Mouse (Mus musculus): ENCODE data around the gene Pla2g1b. TPM values are rescaled to one million over a fixed set of nuclear protein-coding genes. Genes with fewer than 3 reads are reported as not detected.
A peak's percentile ranks its signal among the peaks of the same experiment; 100 is the strongest.

The Pla2g1b gene
- polyA plus RNA-seq, 1 experiment from 2014 or later = 1.3 TPM

DNA sequence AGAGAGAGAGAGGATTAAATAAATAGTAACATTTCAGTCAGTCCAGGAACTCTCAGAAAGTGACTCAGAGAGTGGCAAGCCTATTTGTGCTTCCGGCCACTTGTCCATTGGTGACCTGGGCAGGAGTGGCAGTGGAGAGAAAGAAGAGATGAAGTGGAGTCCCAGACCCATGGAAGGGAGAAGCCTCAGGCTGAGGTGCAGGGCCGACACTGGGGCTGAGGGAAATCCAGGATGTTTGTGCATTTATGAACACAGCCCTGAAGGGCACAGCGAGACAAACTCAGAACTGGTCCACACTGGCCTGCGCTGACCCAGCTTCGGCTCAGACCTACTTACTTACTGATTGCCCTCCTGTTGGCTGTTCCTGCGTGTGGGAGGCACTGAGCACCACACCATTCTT is 3.7 kb downstream of the Pla2g1b start:
- H3K4me1 ChIP-seq (ENCODE audit: control insufficient read depth, insufficient read depth, low read length) = peaks cover 3% of the 10 kb centered on the region; the same call in 1 of the 2 replicates
- no peak overlapping the region for H3K4me3 ChIP-seq (ENCODE audit: low read length)
- H3K9me3 ChIP-seq (ENCODE audit: control insufficient read depth, low read length) = no peaks in the 10 kb centered on the region
- ATAC-seq = no peak
- no peak overlapping the region for H3K27ac ChIP-seq (ENCODE audit: low read length)
- no peaks in the 10 kb centered on the region for H3K36me3 ChIP-seq (ENCODE audit: control insufficient read depth, insufficient read depth, low read length)
- no peak overlapping the region for H3K9ac ChIP-seq (ENCODE audit: low read depth, low read length)
- H3K4me2 ChIP-seq (ENCODE audit: low read depth, low read length) = no peak overlapping the region
- no peaks in the 10 kb centered on the region for H3K27me3 ChIP-seq (replicated peaks; ENCODE audit: control insufficient read depth, insufficient read depth, low read length)
- WGBS = 68% methylated on average over 6 of the region's 6 CpGs

DNA sequence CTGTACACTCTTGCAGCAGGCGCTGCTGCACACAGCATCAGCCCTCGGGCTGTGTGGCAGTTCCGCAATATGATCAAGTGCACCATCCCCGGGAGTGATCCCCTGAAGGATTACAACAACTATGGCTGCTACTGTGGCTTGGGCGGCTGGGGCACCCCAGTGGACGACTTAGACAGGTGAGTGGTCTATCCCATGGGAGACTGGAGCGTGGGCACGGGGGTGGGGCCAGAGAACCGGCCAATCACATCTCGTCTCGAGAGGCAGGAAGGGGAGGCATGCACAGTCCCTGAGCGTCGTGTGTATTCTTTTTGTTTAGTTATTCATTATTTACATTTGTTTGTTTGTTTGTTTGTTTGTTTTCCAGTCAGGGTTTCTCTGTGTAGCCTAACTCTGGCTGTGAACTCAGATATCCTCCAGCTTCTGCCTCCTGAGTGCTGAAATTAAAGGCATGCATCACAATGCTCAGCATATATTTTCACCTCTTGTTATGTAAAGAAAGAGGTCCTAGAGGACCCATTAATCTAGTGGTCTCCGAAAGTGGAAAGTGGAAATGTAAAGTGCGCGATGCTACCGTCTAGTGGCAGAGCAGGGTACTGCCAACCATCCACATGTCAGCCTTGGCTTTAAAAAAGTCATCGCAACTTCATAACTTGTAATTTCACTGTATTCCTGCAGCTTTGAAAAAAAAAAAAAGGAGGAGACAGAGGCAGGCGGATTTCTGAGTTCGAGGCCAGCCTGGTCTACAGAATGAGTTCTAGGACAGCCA is 4.9 kb downstream of the Pla2g1b start:
- peaks cover 3% of the 10 kb centered on the region; the same call in 1 of the 2 replicates for H3K4me1 ChIP-seq (ENCODE audit: control insufficient read depth, insufficient read depth, low read length)
- H3K9me3 ChIP-seq (ENCODE audit: control insufficient read depth, low read length) = no peaks in the 10 kb centered on the region
- no peak overlapping the region for H3K9ac ChIP-seq (ENCODE audit: low read depth, low read length)
- WGBS = 39% methylated on average over 20 of the region's 20 CpGs
- no peak overlapping the region for H3K4me2 ChIP-seq (ENCODE audit: low read depth, low read length)
- ATAC-seq = no peak
- no peaks in the 10 kb centered on the region for H3K36me3 ChIP-seq (ENCODE audit: control insufficient read depth, insufficient read depth, low read length)
- H3K27ac ChIP-seq (ENCODE audit: low read length) = no peak overlapping the region
- no peak overlapping the region for H3K4me3 ChIP-seq (ENCODE audit: low read length)
- H3K27me3 ChIP-seq (replicated peaks; ENCODE audit: control insufficient read depth, insufficient read depth, low read length) = no peaks in the 10 kb centered on the region

DNA sequence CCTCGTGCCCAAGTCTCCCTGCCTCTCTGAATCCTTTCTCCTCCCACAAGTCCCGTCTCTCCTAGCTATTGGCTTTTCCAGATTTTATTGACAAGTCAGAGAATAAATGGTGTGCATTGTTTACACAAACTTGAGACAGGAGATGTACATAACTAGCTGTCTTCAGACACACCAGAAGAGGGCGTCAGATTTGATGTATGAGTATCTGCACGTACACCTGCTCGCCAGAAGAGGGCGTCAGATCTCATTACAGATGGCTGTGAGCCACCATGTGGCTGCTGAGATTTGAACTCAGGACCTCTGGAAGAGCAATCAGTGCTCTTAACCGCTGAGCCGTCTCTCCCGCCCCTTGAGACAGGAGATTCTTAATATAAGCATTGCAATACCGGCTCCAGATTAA is 7.1 kb downstream of the Pla2g1b start:
- H3K9ac ChIP-seq (ENCODE audit: low read depth, low read length) = no peak overlapping the region
- no peak overlapping the region for H3K4me3 ChIP-seq (ENCODE audit: low read length)
- WGBS = 74% methylated on average over 10 of the region's 10 CpGs
- no peak overlapping the region for H3K4me2 ChIP-seq (ENCODE audit: low read depth, low read length)
- H3K27ac ChIP-seq (ENCODE audit: low read length) = no peak overlapping the region
- peaks cover 4% of the 10 kb centered on the region; the same call in 1 of the 2 replicates for H3K4me1 ChIP-seq (ENCODE audit: control insufficient read depth, insufficient read depth, low read length)
- no peaks in the 10 kb centered on the region for H3K9me3 ChIP-seq (ENCODE audit: control insufficient read depth, low read length)
- H3K27me3 ChIP-seq (replicated peaks; ENCODE audit: control insufficient read depth, insufficient read depth, low read length) = no peaks in the 10 kb centered on the region
- ATAC-seq = no peak
- no peaks in the 10 kb centered on the region for H3K36me3 ChIP-seq (ENCODE audit: control insufficient read depth, insufficient read depth, low read length)

GRCm38 (mm10) chr5:115474174-115474828 is 8.2 kb downstream of the Pla2g1b start:
- Histone ChIP-seq H3K27ac (ENCODE audit: low read length) (no peak overlapping the region), H3K4me1 (ENCODE audit: control insufficient read depth, insufficient read depth, low read length) (peaks cover 4% of the 10 kb centered on the region; the same call in 1 of the 2 replicates), H3K9ac (ENCODE audit: low read depth, low read length) (no peak overlapping the region), H3K36me3 (ENCODE audit: control insufficient read depth, insufficient read depth, low read length) (no peaks in the 10 kb centered on the region), H3K9me3 (ENCODE audit: control insufficient read depth, low read length) (no peaks in the 10 kb centered on the region), H3K27me3 (replicated peaks; ENCODE audit: control insufficient read depth, insufficient read depth, low read length) (no peaks in the 10 kb centered on the region), H3K4me3 (ENCODE audit: low read length) (no peak overlapping the region), H3K4me2 (ENCODE audit: low read depth, low read length) (no peak overlapping the region)
- 68% methylated on average over 22 of the region's 22 CpGs for WGBS
- no peak for ATAC-seq

DNA sequence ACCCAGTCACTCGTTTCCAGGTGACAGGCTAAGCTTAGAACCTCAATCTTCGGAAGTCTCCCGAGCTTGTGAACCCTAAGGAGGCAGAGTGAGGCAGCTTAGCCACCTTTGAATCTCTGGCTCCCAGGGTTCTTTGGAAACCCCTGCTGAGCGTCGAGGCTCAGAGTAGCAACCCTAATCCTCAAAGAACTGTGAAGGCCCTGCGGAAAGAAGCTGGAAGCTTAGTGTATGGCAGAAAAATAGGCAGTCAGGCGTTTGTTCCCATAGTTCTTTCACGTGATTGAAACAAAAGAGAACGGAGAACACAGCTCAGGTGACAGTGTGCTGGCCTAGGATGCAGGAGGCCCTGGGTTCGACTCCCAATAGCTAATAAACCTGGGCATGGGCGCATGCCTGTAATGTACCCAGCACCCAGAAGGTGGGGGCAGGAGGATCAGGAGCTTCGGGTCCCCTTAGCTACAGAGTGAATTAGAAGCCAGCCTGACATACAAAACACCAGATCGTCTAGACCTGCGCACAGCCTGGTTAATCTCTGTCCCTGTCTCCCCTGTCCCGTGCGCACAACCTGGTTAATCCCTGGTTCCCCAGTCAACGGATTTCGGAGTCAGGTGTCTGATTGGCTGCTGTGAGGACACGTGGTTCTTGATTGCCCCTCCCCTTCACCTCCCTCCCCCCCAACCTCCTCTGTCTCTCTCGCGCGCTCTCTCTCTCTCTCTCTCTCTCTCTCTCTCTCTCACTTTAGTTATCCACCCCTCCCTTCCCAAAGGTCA is 9.5 kb downstream of the Pla2g1b start:
- 18% methylated on average over 22 of the region's 22 CpGs for WGBS
- Histone ChIP-seq H3K4me2 (ENCODE audit: low read depth, low read length) (peak overlapping the region; percentile 49), H3K9ac (ENCODE audit: low read depth, low read length) (peak overlapping the region; percentile 57), H3K27me3 (replicated peaks; ENCODE audit: control insufficient read depth, insufficient read depth, low read length) (no peaks in the 10 kb centered on the region), H3K4me3 (ENCODE audit: low read length) (peak overlapping the region; percentile 34), H3K27ac (ENCODE audit: low read length) (no peak overlapping the region), H3K36me3 (ENCODE audit: control insufficient read depth, insufficient read depth, low read length) (no peaks in the 10 kb centered on the region), H3K9me3 (ENCODE audit: control insufficient read depth, low read length) (no peaks in the 10 kb centered on the region), H3K4me1 (ENCODE audit: control insufficient read depth, insufficient read depth, low read length) (peaks cover 4% of the 10 kb centered on the region; the same call in 1 of the 2 replicates)
- peak; percentile 78 for ATAC-seq

- Histone ChIP-seq H3K4me2 (ENCODE audit: low read depth, low read length) (peak overlapping the region; percentile 49), H3K27me3 (replicated peaks; ENCODE audit: control insufficient read depth, insufficient read depth, low read length) (no peaks in the 10 kb centered on the region), H3K36me3 (ENCODE audit: control insufficient read depth, insufficient read depth, low read length) (no peaks in the 10 kb centered on the region), H3K9ac (ENCODE audit: low read depth, low read length) (peak overlapping the region; percentile 57), H3K27ac (ENCODE audit: low read length) (no peak overlapping the region), H3K4me1 (ENCODE audit: control insufficient read depth, insufficient read depth, low read length) (peaks cover 4% of the 10 kb centered on the region; the same call in 1 of the 2 replicates), H3K9me3 (ENCODE audit: control insufficient read depth, low read length) (no peaks in the 10 kb centered on the region), H3K4me3 (ENCODE audit: low read length) (peak overlapping the region; percentile 34)
- 38% methylated on average over 12 of the region's 12 CpGs for WGBS
- peak; percentile 55 for ATAC-seq
These were observed 10.2 kb downstream of the Pla2g1b start for GRCm38 (mm10) chr5:115476107-115476727.

GRCm38 (mm10) chr5:115479561-115479960 is 13.5 kb downstream of the Pla2g1b start:
- H3K9me3 ChIP-seq (ENCODE audit: control insufficient read depth, low read length) = no peaks in the 10 kb centered on the region
- peaks cover 8% of the 10 kb centered on the region for H3K4me1 ChIP-seq (ENCODE audit: control insufficient read depth, insufficient read depth, low read length)
- no peak for ATAC-seq
- 60% methylated on average over 15 of the region's 15 CpGs for WGBS
- no peak overlapping the region for H3K9ac ChIP-seq (ENCODE audit: low read depth, low read length)
- no peak overlapping the region for H3K27ac ChIP-seq (ENCODE audit: low read length)
- no peaks in the 10 kb centered on the region for H3K36me3 ChIP-seq (ENCODE audit: control insufficient read depth, insufficient read depth, low read length)
- H3K4me3 ChIP-seq (ENCODE audit: low read length) = no peak overlapping the region
- no peak overlapping the region for H3K4me2 ChIP-seq (ENCODE audit: low read depth, low read length)
- no peaks in the 10 kb centered on the region for H3K27me3 ChIP-seq (replicated peaks; ENCODE audit: control insufficient read depth, insufficient read depth, low read length)

- no peaks in the 10 kb centered on the region for H3K36me3 ChIP-seq (ENCODE audit: control insufficient read depth, insufficient read depth, low read length)
- peaks cover 8% of the 10 kb centered on the region for H3K4me1 ChIP-seq (ENCODE audit: control insufficient read depth, insufficient read depth, low read length)
- no peak overlapping the region; the same call in 1 of the 2 replicates for H3K9ac ChIP-seq (ENCODE audit: low read depth, low read length)
- H3K4me3 ChIP-seq (ENCODE audit: low read length) = peak overlapping the region; percentile 7; the same call in 1 of the 2 replicates
- no peaks in the 10 kb centered on the region for H3K27me3 ChIP-seq (replicated peaks; ENCODE audit: control insufficient read depth, insufficient read depth, low read length)
- WGBS = 31% methylated on average over 27 of the region's 27 CpGs
- H3K4me2 ChIP-seq (ENCODE audit: low read depth, low read length) = peak overlapping the region; percentile 21
- H3K9me3 ChIP-seq (ENCODE audit: control insufficient read depth, low read length) = no peaks in the 10 kb centered on the region
- ATAC-seq = no peak
- H3K27ac ChIP-seq (ENCODE audit: low read length) = no peak overlapping the region
These were observed 14.0 kb downstream of the Pla2g1b start for GRCm38 (mm10) chr5:115480101-115480500.
